In the genomic region with DNA sequence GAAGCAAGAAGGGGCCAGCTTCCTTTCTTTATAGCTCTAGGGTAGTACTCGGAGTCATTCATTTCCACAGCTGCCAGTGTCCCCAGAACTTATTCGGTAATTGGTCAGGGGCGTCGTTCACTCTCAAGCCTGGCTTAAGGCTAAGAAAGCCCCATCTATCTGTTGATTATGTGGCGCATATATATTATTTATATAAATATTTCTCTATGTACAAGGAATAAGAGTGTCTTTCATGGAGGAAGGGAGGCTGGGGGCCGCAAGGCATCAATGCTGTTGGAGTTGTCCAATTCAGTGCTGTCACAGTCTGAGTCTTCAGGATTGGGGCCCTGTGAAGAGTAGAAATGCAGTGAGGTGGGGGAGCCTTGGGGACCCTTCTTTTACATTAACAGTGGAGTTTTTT, we compare ENCODE assay signal across 26 mouse cellular contexts. TPM values are rescaled to one million over a fixed set of nuclear protein-coding genes. Genes with fewer than 3 reads are reported as not detected.
DNase-seq lines count a peak whose midpoint lies in the region; ATAC-seq and TF ChIP-seq lines count a peak whose summit lies in the region.
"Had no signal": no experiment of that assay in that cellular context is flagged by ENCODE, and none has a peak within 500 bp of the region (broad histone marks: within the 10 kb centered on the region; RNA-seq: fewer than 3 reads in every experiment).

No protein-coding gene starts in this region.

- peak; percentile 61 for DNase-seq in heart, adult 11 months
- no peak for DNase-seq in heart, adult 2 months
- DNase-seq in midbrain, embryonic 11.5 days (ENCODE audit: low spot score, missing footprints): peak; percentile 82
- no peak for DNase-seq in midbrain, embryonic 10.5 days (ENCODE audit: low spot score)
- DNase-seq in testis, postnatal 10 days (ENCODE audit: low spot score): peak; percentile 31
- DNase-seq in testis, postnatal 14 days (ENCODE audit: low spot score): no peak
- DNase-seq in lung, postnatal 4 days: no peak
- DNase-seq: adrenal gland, adult 8-10 months; adrenal gland, postnatal 14 days; adrenal gland, postnatal 36 days; cerebellum, adult 11-12 months; cerebellum, adult 2 months; cerebellum, adult 9-11 months; forebrain, postnatal 0 days had no signal

- no peak for TF ChIP-seq CTCF in heart, adult 2 months (IDR thresholded peaks at IDR 0.05)

- no peak overlapping the region for H3K9ac ChIP-seq in heart, adult 2 months (ENCODE audit: low read depth, low read length)
- no peak overlapping the region for H3K9ac ChIP-seq in midbrain, embryonic 11.5 days (ENCODE audit: low read length)
- H3K9ac ChIP-seq: embryonic facial prominence, embryonic 12.5 days; forebrain, embryonic 13.5 days; forebrain, embryonic 15.5 days; forebrain, postnatal 0 days had no signal

- H3K79me2 ChIP-seq in heart, adult 2 months (replicated peaks; ENCODE audit: control insufficient read depth, insufficient read depth, low read length): no peaks in the 10 kb centered on the region
- peaks cover 28% of the 10 kb centered on the region for H3K79me2 ChIP-seq in myocyte (ENCODE audit: control insufficient read depth, insufficient read depth)

- no peaks in the 10 kb centered on the region for H3K27me3 ChIP-seq in heart, adult 2 months (ENCODE audit: control insufficient read depth, insufficient read depth, low read length)
- no peaks in the 10 kb centered on the region for H3K27me3 ChIP-seq in midbrain, embryonic 11.5 days (ENCODE audit: control insufficient read depth, insufficient read depth, low read length)
- H3K27me3 ChIP-seq in midbrain, embryonic 10.5 days (ENCODE audit: low read depth, poor library complexity, severe bottlenecking): no peaks in the 10 kb centered on the region
- H3K27me3 ChIP-seq in myocyte (ENCODE audit: control insufficient read depth, insufficient read depth, insufficient read length): no peaks in the 10 kb centered on the region
- H3K27me3 ChIP-seq: embryonic facial prominence, embryonic 12.5 days; forebrain, embryonic 13.5 days; forebrain, embryonic 15.5 days; Patski had no signal

- TF ChIP-seq POLR2A in heart, adult 2 months (IDR thresholded peaks at IDR 0.05; ENCODE audit: insufficient read depth, low read depth, low read length): no peak
- TF ChIP-seq POLR2A in myocyte (IDR thresholded peaks at IDR 0.05; ENCODE audit: insufficient read length, low read depth): no peak

- peaks cover 14% of the 10 kb centered on the region for H3K36me3 ChIP-seq in heart, adult 2 months (ENCODE audit: control insufficient read depth, insufficient read depth, low read length)
- peaks cover 40% of the 10 kb centered on the region for H3K36me3 ChIP-seq in midbrain, embryonic 11.5 days (ENCODE audit: control insufficient read depth, insufficient read depth, low read length)
- H3K36me3 ChIP-seq in midbrain, embryonic 10.5 days: peaks cover 99% of the 10 kb centered on the region
- H3K36me3 ChIP-seq in myocyte (ENCODE audit: control insufficient read depth, insufficient read depth): peaks cover 98% of the 10 kb centered on the region

- WGBS in heart, adult 2 months: 86% methylated on average over 6 of the region's 6 CpGs
- WGBS in midbrain, embryonic 11.5 days: 90% methylated on average over 6 of the region's 6 CpGs
- whole genome bisulfite sequencing in midbrain, embryonic 10.5 days: 91% methylated on average over 6 of the region's 6 CpGs

- no peak overlapping the region for H3ac ChIP-seq in myocyte (ENCODE audit: control insufficient read depth, insufficient read length)

- no peaks in the 10 kb centered on the region for H3K4me1 ChIP-seq in heart, adult 2 months (ENCODE audit: control insufficient read depth, insufficient read depth, low read length)
- H3K4me1 ChIP-seq in midbrain, embryonic 11.5 days (ENCODE audit: control insufficient read depth, insufficient read depth, low read length): no peaks in the 10 kb centered on the region
- no peaks in the 10 kb centered on the region for H3K4me1 ChIP-seq in midbrain, embryonic 10.5 days
- H3K4me1 ChIP-seq: embryonic facial prominence, embryonic 10.5 days; embryonic facial prominence, embryonic 12.5 days; forebrain, embryonic 13.5 days; forebrain, embryonic 15.5 days had no signal

- no peak overlapping the region for H3K4me2 ChIP-seq in midbrain, embryonic 11.5 days
- no peak overlapping the region for H3K4me2 ChIP-seq in myocyte (ENCODE audit: low read depth)
- H3K4me2 ChIP-seq: embryonic facial prominence, embryonic 12.5 days; forebrain, embryonic 13.5 days; forebrain, embryonic 15.5 days had no signal

- H3K9me3 ChIP-seq in midbrain, embryonic 11.5 days (ENCODE audit: control insufficient read depth, low read length): no peaks in the 10 kb centered on the region
- no peaks in the 10 kb centered on the region for H3K9me3 ChIP-seq in midbrain, embryonic 10.5 days (replicated peaks)
- H3K9me3 ChIP-seq: embryonic facial prominence, embryonic 10.5 days; embryonic facial prominence, embryonic 12.5 days; forebrain, embryonic 13.5 days; forebrain, embryonic 15.5 days had no signal

- intact Hi-C loops in heart, adult 2 months (cut with DNase I): no loop called here

- ATAC-seq in midbrain, embryonic 11.5 days (ENCODE audit: low FRiP score): no peak
- ATAC-seq: activated CD4-positive, CD25-positive, alpha-beta regulatory T cell, adult 4 months; forebrain, embryonic 13.5 days; forebrain, embryonic 15.5 days; forebrain, postnatal 0 days; Patski had no signal

- no peak for TF ChIP-seq EP300 in heart, adult 2 months (IDR thresholded peaks at IDR 0.05; ENCODE audit: insufficient read depth, low read depth, low read length)

- H3K27ac ChIP-seq in heart, adult 2 months: no peak overlapping the region
- no peak overlapping the region for H3K27ac ChIP-seq in midbrain, embryonic 11.5 days (ENCODE audit: low read depth, low read length)
- H3K27ac ChIP-seq in midbrain, embryonic 10.5 days (replicated peaks): no peak overlapping the region
- H3K27ac ChIP-seq: embryonic facial prominence, embryonic 10.5 days; embryonic facial prominence, embryonic 12.5 days; forebrain, embryonic 13.5 days had no signal

- H3K4me3 ChIP-seq in heart, adult 2 months: no peak overlapping the region
- no peak overlapping the region for H3K4me3 ChIP-seq in midbrain, embryonic 11.5 days (ENCODE audit: low read depth, low read length)
- no peak overlapping the region for H3K4me3 ChIP-seq in midbrain, embryonic 10.5 days
- H3K4me3 ChIP-seq in myocyte: no peak overlapping the region
- H3K4me3 ChIP-seq: embryonic facial prominence, embryonic 10.5 days; embryonic facial prominence, embryonic 12.5 days; forebrain, embryonic 13.5 days; forebrain, embryonic 15.5 days had no signal

TF ChIP-seq in myocyte, 11 proteins besides CTCF, POLR2A, EP300 and RAD21:
- TF ChIP-seq TCF3 (IDR thresholded peaks at IDR 0.05; ENCODE audit: insufficient read length, low read depth) (no peak), POLR2AphosphoS2 (IDR thresholded peaks at IDR 0.05; ENCODE audit: insufficient read length, low read depth) (peak; percentile 16)

RNA-seq across cellular contexts. Expression of a gene that starts 3.7 kb away (rescaled TPM):
- total RNA-seq in heart, adult 2 months (2021): not detected
- not detected in 2 replicates for polyA plus RNA-seq in heart, adult 2 months (2012; rRNA removed)
- 6.7 TPM in 1 of 2 replicates, not detected in the other for polyA plus RNA-seq in midbrain, embryonic 11.5 days (2014; fragmentation: Nextera tagmentation; extraction: Ambion mirVana)
- 3.5 TPM in 1 of 2 replicates, not detected in the other for polyA plus RNA-seq in midbrain, embryonic 10.5 days (2016; fragmentation: Nextera tagmentation; extraction: Ambion mirVana)
- not detected for polyA plus RNA-seq in myocyte (2012; fragmentation: generic; extraction: Trizol)
- total RNA-seq: adrenal gland, adult 18-20 months; adrenal gland, postnatal 14 days; adrenal gland, postnatal 36 days; ES-E14; forebrain, postnatal 0 days had no signal
- polyA plus RNA-seq: activated CD4-positive, CD25-positive, alpha-beta regulatory T cell, adult 4 months; C2C12; cerebellum, adult 2 months; cortical plate, adult 2 months; embryonic facial prominence, embryonic 12.5 days; forebrain, embryonic 11.5 days had no signal

RNA-seq across cellular contexts. Expression of a gene that starts 17.0 kb away (rescaled TPM):
- total RNA-seq in heart, adult 2 months (2021): 1 to 10 TPM; 2.1 to 2.4 TPM
- polyA plus RNA-seq in heart, adult 2 months (2012; rRNA removed): 4.1 and 5.5 TPM in 2 replicates
- 16.4 and 19.7 TPM in 2 replicates for polyA plus RNA-seq in midbrain, embryonic 11.5 days (2014; fragmentation: Nextera tagmentation; extraction: Ambion mirVana)
- polyA plus RNA-seq in midbrain, embryonic 10.5 days (2016; fragmentation: Nextera tagmentation; extraction: Ambion mirVana): 23.4 and 31.8 TPM in 2 replicates
- 5.9 TPM for polyA plus RNA-seq in myocyte (2012; fragmentation: generic; extraction: Trizol)

RNA-seq across cellular contexts. Expression of a gene that starts 18.1 kb away (rescaled TPM):
- 10 to 100 TPM; 37.4 to 43.6 TPM for total RNA-seq in heart, adult 2 months (2021)
- polyA plus RNA-seq in heart, adult 2 months (2012; rRNA removed): 79.2 and 85.0 TPM in 2 replicates
- 91.2 and 96.6 TPM in 2 replicates for polyA plus RNA-seq in midbrain, embryonic 11.5 days (2014; fragmentation: Nextera tagmentation; extraction: Ambion mirVana)
- polyA plus RNA-seq in midbrain, embryonic 10.5 days (2016; fragmentation: Nextera tagmentation; extraction: Ambion mirVana): 133 and 143 TPM in 2 replicates
- 76.2 TPM for polyA plus RNA-seq in myocyte (2012; fragmentation: generic; extraction: Trizol)

RNA-seq across cellular contexts. Expression of a gene that starts 24.9 kb away (rescaled TPM):
- 1 to 10 TPM in 1 of 2 experiments, under 1 TPM in 1; 0.50 to 1.4 TPM for total RNA-seq in heart, adult 2 months (2021)
- 5.1 and 6.3 TPM in 2 replicates for polyA plus RNA-seq in heart, adult 2 months (2012; rRNA removed)
- 0.98 and 1.9 TPM in 2 replicates for polyA plus RNA-seq in midbrain, embryonic 11.5 days (2014; fragmentation: Nextera tagmentation; extraction: Ambion mirVana)
- polyA plus RNA-seq in midbrain, embryonic 10.5 days (2016; fragmentation: Nextera tagmentation; extraction: Ambion mirVana): 2.0 and 2.9 TPM in 2 replicates
- polyA plus RNA-seq in myocyte (2012; fragmentation: generic; extraction: Trizol): 0.84 TPM

RNA-seq across cellular contexts. Expression of a gene that starts 29.5 kb away (rescaled TPM):
- 100 to 1,000 TPM; 442 to 494 TPM for total RNA-seq in heart, adult 2 months (2021)
- polyA plus RNA-seq in heart, adult 2 months (2012; rRNA removed): 384 and 453 TPM in 2 replicates
- polyA plus RNA-seq in midbrain, embryonic 11.5 days (2014; fragmentation: Nextera tagmentation; extraction: Ambion mirVana): 234 and 255 TPM in 2 replicates
- polyA plus RNA-seq in midbrain, embryonic 10.5 days (2016; fragmentation: Nextera tagmentation; extraction: Ambion mirVana): 194 and 201 TPM in 2 replicates
- 892 TPM for polyA plus RNA-seq in myocyte (2012; fragmentation: generic; extraction: Trizol)

Comparison
In these comparisons a context has a peak if more than half of its experiments do, and no peak if none do; other contexts are left out.
1. DNase-seq: peak in heart, adult 11 months (single experiment), midbrain, embryonic 11.5 days (single experiment) and testis, postnatal 10 days (single experiment); none in heart, adult 2 months (0 of 2), midbrain, embryonic 10.5 days (single experiment), testis, postnatal 14 days (single experiment) and lung, postnatal 4 days (0 of 2).